Mouse (Mus musculus): Measurements from ENCODE around the gene Phf19. TPM values are rescaled to one million over a fixed set of nuclear protein-coding genes. Genes with fewer than 3 reads are reported as not detected.

Gene Phf19
- 0.13 and 0.16 TPM in 2 replicates for polyA plus RNA-seq (2021; fragmentation: Nextera tagmentation)
- long read RNA-seq, experiment 1: 0 reads
- long read RNA-seq, experiment 2, partial matches to known transcripts: 1 of 2 reads
- long read RNA-seq, experiment 2, other reads (novel, unspliced or antisense): 1 of 2 reads

GRCm38 (mm10) chr2:34913218-34914068, at the start of gene Phf19:
Phf19 (minus strand) TSS chr2:34914026.

GRCm38 (mm10) chr2:34961481-34962036, 47.7 kb upstream of the Phf19 start, which contains the start of gene Traf1:
Traf1 (minus strand) TSS chr2:34961772.

DNA sequence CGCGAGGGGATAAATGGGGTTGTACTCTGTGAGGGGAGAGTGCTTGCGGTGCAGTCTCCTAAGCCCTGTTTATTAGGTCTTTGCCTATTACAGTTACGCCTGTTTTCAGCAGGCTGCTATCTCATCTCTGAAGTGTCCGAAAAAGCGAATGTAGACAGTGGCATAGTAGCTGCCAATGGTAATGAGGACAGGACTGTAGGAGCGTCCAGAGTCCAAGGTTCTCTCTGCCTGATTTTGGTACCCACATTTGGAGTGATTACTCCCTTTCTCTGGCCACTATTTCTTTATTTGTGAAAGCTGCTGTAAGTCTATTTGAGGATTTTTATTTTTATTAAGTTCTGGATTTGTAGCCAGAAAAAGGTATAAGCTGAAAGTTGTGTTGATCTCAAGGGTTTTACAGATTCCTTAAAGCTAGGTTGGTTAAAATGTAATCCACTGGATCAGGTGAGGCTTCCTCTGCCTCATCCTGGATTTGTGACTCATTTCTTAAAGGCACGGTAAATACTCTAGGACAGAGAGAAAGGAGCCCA, 38.9 kb downstream of the Phf19 start, which contains the start of gene Psmd5:
Gene Psmd5, minus strand, starts transcription at position 153 of the 530 bp plus-strand sequence.

DNA sequence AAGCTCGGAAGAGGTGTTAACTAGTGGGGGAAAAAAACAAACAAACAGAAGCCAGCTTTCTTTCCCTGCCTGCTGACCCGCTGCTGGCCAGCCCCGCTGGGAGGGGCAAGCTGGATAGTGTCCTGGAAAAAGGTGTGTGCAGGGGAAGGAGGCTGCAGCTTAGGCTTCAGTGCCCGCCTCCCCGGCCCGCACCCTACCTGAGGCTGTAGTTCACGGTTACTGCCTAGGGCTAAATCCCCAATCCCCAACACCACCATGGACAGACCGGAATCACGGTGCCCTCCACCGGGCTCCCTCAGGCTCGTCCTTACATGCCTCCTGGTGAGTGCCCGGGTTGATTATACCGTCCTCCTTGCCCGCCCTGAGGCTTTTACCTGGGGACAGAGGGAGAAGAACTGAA, 39.6 kb downstream of the Phf19 start, which contains the start of gene Cutal:
Gene Cutal, plus strand, starts transcription at position 126 of the 400 bp plus-strand sequence.

Other genes starting within 250 kb of the Phf19 start
- gene Gapvd1, start 158.8 kb downstream of the Phf19 start, polyA plus RNA-seq (2021; fragmentation: Nextera tagmentation): 21.1 and 33.6 TPM in 2 replicates
- 227 and 228 TPM in 2 replicates for gene Hspa5, start 142.1 kb downstream of the Phf19 start, polyA plus RNA-seq (2021; fragmentation: Nextera tagmentation)
- 40.3 and 60.3 TPM in 2 replicates for gene Rabepk, start 114.1 kb downstream of the Phf19 start, polyA plus RNA-seq (2021; fragmentation: Nextera tagmentation)
- gene Fbxw2, start 87.7 kb downstream of the Phf19 start, polyA plus RNA-seq (2021; fragmentation: Nextera tagmentation): 57.6 and 117 TPM in 2 replicates
- 0.13 TPM in 1 of 2 replicates, not detected in the other for gene Gm34653, start 81.0 kb downstream of the Phf19 start, polyA plus RNA-seq (2021; fragmentation: Nextera tagmentation)
- 0.09 and 0.38 TPM in 2 replicates for gene Cutal, start 39.6 kb downstream of the Phf19 start, polyA plus RNA-seq (2021; fragmentation: Nextera tagmentation)
- 26.2 and 34.1 TPM in 2 replicates for gene Psmd5, start 39.1 kb downstream of the Phf19 start, polyA plus RNA-seq (2021; fragmentation: Nextera tagmentation)
- 0.67 and 1.0 TPM in 2 replicates for gene Traf1, start 47.7 kb upstream of the Phf19 start, polyA plus RNA-seq (2021; fragmentation: Nextera tagmentation)
- gene Hc, start 147.4 kb upstream of the Phf19 start, polyA plus RNA-seq (2021; fragmentation: Nextera tagmentation): 0.19 and 0.39 TPM in 2 replicates
- 0.11 TPM in 1 of 2 replicates, not detected in the other for gene AI182371, start 187.5 kb upstream of the Phf19 start, polyA plus RNA-seq (2021; fragmentation: Nextera tagmentation)
- gene Cntrl, start 195.5 kb upstream of the Phf19 start, polyA plus RNA-seq (2021; fragmentation: Nextera tagmentation): 1.1 and 1.3 TPM in 2 replicates